Mouse (Mus musculus): Measurements from ENCODE around the gene Vmn1r143.
"Not testable (repeated sequence)": the region's sequence is repeated elsewhere in the genome, so short reads cannot be mapped to it uniquely, and the experiment has no call there.

Vmn1r143 gene

DNA sequence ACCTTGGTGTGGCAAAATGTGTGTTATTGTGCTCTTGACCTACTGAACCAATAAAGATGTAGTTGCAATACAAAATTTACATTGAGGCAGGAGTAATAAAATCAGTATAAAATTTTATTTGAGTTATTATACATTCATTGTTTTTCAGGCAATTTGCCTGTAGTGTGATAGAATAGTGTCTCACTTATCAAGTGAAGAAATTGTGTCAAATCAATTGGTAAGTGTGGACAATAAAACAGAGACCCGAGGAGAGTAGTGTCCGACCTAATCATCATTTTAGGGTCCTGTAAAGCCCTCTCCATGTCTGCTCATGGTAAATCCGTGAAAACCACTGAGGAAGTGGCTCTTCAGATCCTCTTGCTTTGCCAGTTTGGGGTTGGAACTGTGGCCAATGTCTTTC is at the start of gene Vmn1r143:
Vmn1r143 (plus strand) TSS at position 301 of the 400 bp plus-strand sequence.
- DNase-seq (ENCODE audit: low read depth, low spot score): not testable (repeated sequence)

DNA sequence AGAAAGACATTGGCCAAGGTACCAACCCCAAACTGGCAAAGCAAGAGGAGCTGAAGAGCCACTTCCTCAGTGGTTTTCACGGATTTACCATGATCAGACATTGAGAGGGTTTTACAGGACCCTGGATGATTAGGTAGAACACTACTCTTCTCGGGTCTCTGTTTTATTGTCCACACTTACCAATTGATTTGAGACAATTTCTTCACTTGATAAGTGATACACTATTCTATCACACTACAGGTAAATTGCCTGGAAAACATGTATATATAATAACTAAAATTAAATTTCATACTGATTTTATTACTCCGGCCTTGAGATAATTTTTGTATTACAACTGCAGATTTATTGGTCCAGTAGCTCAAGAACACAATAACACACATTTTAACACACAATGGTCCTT is 25.2 kb upstream of the Vmn1r143 start, which contains the start of gene Vmn1r142:
Vmn1r142 (minus strand) TSS at position 101 of the 400 bp plus-strand sequence.
- not testable (repeated sequence) for DNase-seq (ENCODE audit: low read depth, low spot score)

DNA sequence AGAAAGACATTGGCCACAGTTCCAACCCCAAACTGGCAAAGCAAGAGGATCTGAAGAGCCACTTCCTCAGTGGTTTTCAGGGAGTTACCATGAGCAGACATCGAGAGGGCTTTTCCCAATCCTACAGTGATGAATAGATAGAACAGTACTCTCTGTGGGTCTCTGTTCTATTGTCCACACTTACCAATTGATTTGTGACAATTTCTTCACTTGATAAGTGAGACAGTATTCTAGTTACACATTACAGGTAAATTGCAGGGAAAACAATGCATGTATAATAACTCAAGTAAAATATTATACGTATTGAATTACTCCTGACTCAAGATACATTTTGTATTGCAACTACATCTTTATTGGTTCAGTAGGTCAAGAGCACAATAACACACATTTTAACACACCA is 12.0 kb downstream of the Vmn1r143 start, which contains the start of gene Gm8653:
Gm8653 (minus strand) TSS at position 101 of the 400 bp plus-strand sequence.
- DNase-seq (ENCODE audit: low read depth, low spot score): not testable (repeated sequence)

DNA sequence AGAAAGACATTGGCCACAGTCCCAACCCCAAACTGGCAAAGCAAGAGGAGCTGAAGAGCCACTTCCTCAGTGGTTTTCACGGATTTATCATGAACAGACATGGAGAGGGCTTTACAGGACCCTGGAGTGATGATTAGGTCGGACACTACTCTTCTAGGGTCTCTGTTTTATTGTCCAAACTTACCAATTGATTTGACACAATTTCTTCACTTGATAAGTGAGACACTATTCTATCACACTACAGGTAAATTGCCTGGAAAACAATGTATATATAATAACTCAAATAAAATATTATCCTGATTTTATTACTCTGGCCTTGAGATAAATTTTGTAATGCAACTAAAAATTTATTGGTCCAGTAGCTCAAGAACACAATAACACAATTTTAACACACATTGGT is 40.2 kb downstream of the Vmn1r143 start, which contains the start of gene Gm8453:
Gm8453 (minus strand) TSS at position 101 of the 400 bp plus-strand sequence.
- not testable (repeated sequence) for DNase-seq (ENCODE audit: low read depth, low spot score)
